Mouse (Mus musculus) thymus, adult 2 months (tissue): ENCODE results near the gene Iqub.

Source experiments
- CTCF ChIP-seq: fragments of 200-500 bp; IDR thresholded peaks from 2 replicates; pipeline ENCODE4 v1.5.1; 2012; ENCODE audit warnings: mild to moderate bottlenecking, control low read depth, low read length, moderate library complexity, borderline replicate concordance; ENCODE audit not compliant: control insufficient read depth, poor library complexity, insufficient read depth; ENCODE audit errors: extremely low read depth
- POLR2A ChIP-seq: fragments of 200-500 bp; IDR thresholded peaks from 2 replicates; pipeline ENCODE4 v1.6.1; 2012; ENCODE audit warnings: mild to moderate bottlenecking, low read length, control low read depth, moderate library complexity; ENCODE audit not compliant: control insufficient read depth, poor library complexity, insufficient read depth; ENCODE audit errors: extremely low read depth

DNA sequence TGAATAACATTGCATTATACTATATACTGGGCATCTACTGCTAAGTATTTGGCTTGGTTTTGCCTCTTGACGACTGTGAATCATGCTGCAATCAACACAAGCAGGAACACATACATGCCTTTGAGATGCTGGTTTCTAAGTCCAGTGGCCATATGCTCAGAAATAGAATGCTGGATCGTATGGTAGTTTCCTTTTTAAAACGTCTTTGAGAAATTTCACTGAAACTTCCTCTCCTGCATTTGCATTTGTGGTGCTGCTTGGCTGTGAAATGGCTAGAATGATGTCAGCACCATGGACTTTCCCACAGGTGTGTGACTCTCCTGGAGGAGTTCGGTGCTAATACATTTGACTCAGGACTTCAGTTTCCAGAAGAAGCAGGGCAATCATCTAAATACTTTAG, 25.2 kb upstream of the Iqub start:
- no peak for TF ChIP-seq CTCF
- TF ChIP-seq POLR2A, result no peak
